Comparison of ENCODE assay signal across 8 mouse cellular contexts in the genomic region with DNA sequence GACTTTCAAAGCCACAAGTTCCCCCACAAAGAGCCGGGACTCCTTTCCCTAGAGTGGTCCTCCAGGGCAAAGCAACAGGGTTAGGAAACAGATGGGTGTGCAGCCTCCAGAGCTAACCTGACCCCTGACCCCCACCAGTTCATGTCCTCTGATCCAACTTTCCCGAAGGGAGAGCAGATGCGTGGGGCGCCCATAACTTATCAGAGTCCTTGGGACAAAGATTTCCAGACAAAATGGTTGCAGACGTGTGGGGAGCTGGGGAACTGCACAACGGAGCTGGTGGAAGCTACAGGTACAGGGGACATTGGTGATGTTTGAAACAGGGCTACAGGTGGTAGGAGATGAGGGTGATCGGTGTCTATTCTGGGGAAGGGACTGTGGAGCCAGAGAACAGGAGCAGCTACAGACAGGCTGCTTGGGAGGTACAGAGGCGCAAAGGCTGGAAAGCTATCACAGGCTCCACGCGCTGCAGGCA. TPM values are rescaled to one million over a fixed set of nuclear protein-coding genes. Genes with fewer than 3 reads are reported as not detected.
A peak's percentile ranks its signal among the peaks of the same experiment; 100 is the strongest.
DNase-seq lines count a peak whose midpoint lies in the region; ATAC-seq and TF ChIP-seq lines count a peak whose summit lies in the region.

No protein-coding gene starts in this region.

- peak overlapping the region; percentile 96 for H3K9ac ChIP-seq in heart, embryonic 13.5 days
- peak overlapping the region; percentile 95 for H3K9ac ChIP-seq in limb, embryonic 13.5 days

- WGBS in heart, embryonic 10.5 days = 1% methylated on average over 10 of the region's 10 CpGs
- 2% methylated on average over 10 of the region's 10 CpGs for WGBS in heart, embryonic 13.5 days
- WGBS in limb, embryonic 13.5 days = 2% methylated on average over 10 of the region's 10 CpGs

- peak; percentile 36; the same call in 1 of the 2 replicates for TF ChIP-seq CTCF in brain, embryonic 14.5 days (IDR thresholded peaks at IDR 0.05; ENCODE audit: borderline replicate concordance, extremely low read depth, insufficient read depth, insufficient read length)

- no peak for TF ChIP-seq POLR2A in brain, embryonic 14.5 days (IDR thresholded peaks at IDR 0.05; ENCODE audit: borderline replicate concordance, extremely low read depth, insufficient read depth, insufficient read length, poor library complexity, severe bottlenecking)

- intact Hi-C loops in left cerebral cortex, postnatal 4 days (cut with DNase I) = loop anchor here (5.0 kb wide), 2 partner anchors 40 to 230 kb away; no protein-coding TSS in a partner anchor

- no peaks in the 10 kb centered on the region for H3K9me3 ChIP-seq in heart, embryonic 10.5 days
- no peaks in the 10 kb centered on the region for H3K9me3 ChIP-seq in heart, embryonic 13.5 days
- no peaks in the 10 kb centered on the region for H3K9me3 ChIP-seq in limb, embryonic 13.5 days

- peak overlapping the region; percentile 96 for H3K27ac ChIP-seq in heart, embryonic 10.5 days
- no peak overlapping the region for H3K27ac ChIP-seq in heart, embryonic 13.5 days (replicated peaks)
- 0 out of 2 replicates have a peak overlapping the region, but pooled peaks have one; percentile 6 for H3K27ac ChIP-seq in limb, embryonic 13.5 days

- no peaks in the 10 kb centered on the region; the same call in 1 of the 2 replicates for H3K36me3 ChIP-seq in heart, embryonic 10.5 days
- peaks cover 7% of the 10 kb centered on the region; the same call in 1 of the 2 replicates for H3K36me3 ChIP-seq in heart, embryonic 13.5 days
- peaks cover 3% of the 10 kb centered on the region; the same call in 1 of the 2 replicates for H3K36me3 ChIP-seq in limb, embryonic 13.5 days

- no peak for ATAC-seq in heart, embryonic 13.5 days (ENCODE audit: extremely low read depth, insufficient number of reproducible peaks, low FRiP score, low TSS enrichment)
- no peak for ATAC-seq in limb, embryonic 13.5 days (ENCODE audit: low FRiP score, low read depth)

- DNase-seq in heart, embryonic 10.5 days (ENCODE audit: low spot score) = no peak
- DNase-seq in heart, adult 9 months (ENCODE audit: low spot score in 2 of 2) = no peak
- peak; percentile 66 for DNase-seq in brain, embryonic 14.5 days (ENCODE audit: low read depth)
- DNase-seq in retina, embryonic 14.5 days (ENCODE audit: low spot score) = peak; percentile 72
- no peak for DNase-seq in frontal cortex, postnatal 14 days (ENCODE audit: low spot score in 2 of 2)
- no peak for DNase-seq in left cerebral cortex, postnatal 4 days

- peak overlapping the region; percentile 88 for H3K4me2 ChIP-seq in heart, embryonic 13.5 days
- H3K4me2 ChIP-seq in limb, embryonic 13.5 days (replicated peaks) = peak overlapping the region; percentile 93

- H3K27me3 ChIP-seq in heart, embryonic 10.5 days (ENCODE audit: insufficient read depth, poor library complexity, severe bottlenecking) = peaks cover 22% of the 10 kb centered on the region; the same call in 1 of the 2 replicates
- peaks cover 20% of the 10 kb centered on the region for H3K27me3 ChIP-seq in heart, embryonic 13.5 days (replicated peaks)
- H3K27me3 ChIP-seq in limb, embryonic 13.5 days = peaks cover 8% of the 10 kb centered on the region; the same call in 1 of the 2 replicates

- H3K4me1 ChIP-seq in heart, embryonic 10.5 days = peaks cover 30% of the 10 kb centered on the region
- H3K4me1 ChIP-seq in heart, embryonic 13.5 days = peaks cover 15% of the 10 kb centered on the region
- H3K4me1 ChIP-seq in limb, embryonic 13.5 days = peaks cover 15% of the 10 kb centered on the region

- H3K4me3 ChIP-seq in heart, embryonic 10.5 days = peak overlapping the region; percentile 88
- peak overlapping the region; percentile 86 for H3K4me3 ChIP-seq in heart, embryonic 13.5 days
- H3K4me3 ChIP-seq in limb, embryonic 13.5 days = peak overlapping the region; percentile 76

RNA-seq across cellular contexts. Expression of gene Kalrn, which starts 1.4 kb away (rescaled TPM):
- polyA plus RNA-seq in heart, embryonic 10.5 days (2016; fragmentation: Nextera tagmentation; extraction: Ambion mirVana) = 18.4 and 22.8 TPM in 2 replicates
- 30.4 and 52.2 TPM in 2 replicates for polyA plus RNA-seq in brain, embryonic 14.5 days (2012; rRNA removed)
- 26.2 and 28.1 TPM in 2 replicates for polyA plus RNA-seq in heart, embryonic 13.5 days (2015; fragmentation: Nextera tagmentation; extraction: Ambion mirVana)
- 14.0 and 15.6 TPM in 2 replicates for polyA plus RNA-seq in limb, embryonic 13.5 days (2015; fragmentation: Nextera tagmentation; extraction: Ambion mirVana)
- total RNA-seq in left cerebral cortex, postnatal 4 days (2021) = 100 to 1,000 TPM; 233 to 236 TPM

Comparison
In these comparisons a context has a peak if more than half of its experiments do, and no peak if none do; other contexts are left out.
1. DNase-seq: peak in brain, embryonic 14.5 days (single experiment) and retina, embryonic 14.5 days (single experiment); none in heart, embryonic 10.5 days (single experiment), heart, adult 9 months (0 of 2), frontal cortex, postnatal 14 days (0 of 2) and left cerebral cortex, postnatal 4 days (single experiment).
2. Peak in every context shown above with its lines, with median percentiles within 50 percentile points of each other: H3K4me3 ChIP-seq.